ENCODE assay signal across 24 mouse cellular contexts in the genomic region with DNA sequence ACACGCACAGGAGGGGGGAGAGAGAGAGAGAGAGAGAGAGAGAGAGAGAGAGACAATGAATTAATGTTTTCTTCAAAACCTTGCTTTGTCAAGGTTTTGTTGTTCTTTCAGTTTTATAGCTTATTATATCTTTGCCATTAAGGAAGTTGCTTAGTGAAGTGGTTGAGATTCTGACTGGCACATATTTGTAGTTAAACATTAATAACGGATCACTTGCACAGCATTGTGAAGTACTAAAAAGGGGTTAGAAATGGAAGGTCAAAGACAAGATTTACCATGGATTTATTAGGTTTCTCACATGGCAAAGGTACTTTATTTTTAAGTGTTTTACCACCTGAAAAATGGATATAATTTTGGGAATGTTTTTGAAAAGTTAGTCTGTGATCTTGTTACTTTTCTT.
"Had no signal": no experiment of that assay in that cellular context is flagged by ENCODE, and none has a peak within 500 bp of the region (broad histone marks: within the 10 kb centered on the region; RNA-seq: fewer than 3 reads in every experiment).

No protein-coding gene starts in this region.

- H3K27ac ChIP-seq: heart, adult 2 months; heart, embryonic 13.5 days; heart, embryonic 15.5 days; hindbrain, embryonic 13.5 days; hindbrain, embryonic 15.5 days; hindbrain, postnatal 0 days; kidney, embryonic 15.5 days; kidney, postnatal 0 days; layer of hippocampus, adult 2 months; left cerebral cortex, adult 2 months; limb, embryonic 10.5 days; limb, embryonic 12.5 days; liver, embryonic 12.5 days; liver, embryonic 14.5 days had no signal

- H3K9ac ChIP-seq: heart, embryonic 13.5 days; heart, embryonic 15.5 days; hindbrain, embryonic 13.5 days; hindbrain, embryonic 15.5 days; kidney, embryonic 15.5 days; limb, embryonic 12.5 days; liver, embryonic 12.5 days; liver, embryonic 14.5 days had no signal

- DNase-seq: gastrocnemius, postnatal 14 days; gastrocnemius, postnatal 36 days; heart, adult 11 months; heart, adult 2 months; heart, postnatal 14 days; heart, postnatal 36 days; kidney, adult 18-20 months; kidney, adult 9 months; kidney, postnatal 14 days; liver had no signal

- H3K4me2 ChIP-seq: heart, embryonic 11.5 days; heart, embryonic 13.5 days; heart, embryonic 15.5 days; hindbrain, embryonic 13.5 days; hindbrain, embryonic 15.5 days; kidney, embryonic 15.5 days; limb, embryonic 12.5 days; liver, embryonic 12.5 days had no signal

- H3K4me1 ChIP-seq: heart, embryonic 13.5 days; heart, embryonic 15.5 days; hindbrain, embryonic 13.5 days; hindbrain, embryonic 15.5 days; kidney, embryonic 15.5 days; limb, embryonic 10.5 days; limb, embryonic 12.5 days; liver, embryonic 12.5 days had no signal

- ATAC-seq: hindbrain, postnatal 0 days; liver, embryonic 12.5 days had no signal

- H3K9me3 ChIP-seq: heart, embryonic 13.5 days; heart, embryonic 15.5 days; hindbrain, embryonic 13.5 days; hindbrain, embryonic 15.5 days; kidney, embryonic 15.5 days; limb, embryonic 10.5 days; limb, embryonic 12.5 days; liver, embryonic 12.5 days had no signal

- H3K4me3 ChIP-seq: heart, adult 2 months; heart, embryonic 13.5 days; heart, embryonic 15.5 days; hindbrain, embryonic 13.5 days; hindbrain, embryonic 15.5 days; kidney, embryonic 15.5 days; layer of hippocampus, adult 2 months; left cerebral cortex, adult 2 months; limb, embryonic 10.5 days; limb, embryonic 12.5 days; liver, embryonic 12.5 days had no signal

- H3K27me3 ChIP-seq: heart, embryonic 13.5 days; heart, embryonic 15.5 days; hindbrain, embryonic 13.5 days; hindbrain, embryonic 15.5 days; kidney, embryonic 15.5 days; limb, embryonic 12.5 days; liver, embryonic 12.5 days had no signal
